Mouse (Mus musculus) heart, postnatal 4 days (tissue): Measurements from ENCODE around the gene Cep44. TPM values are rescaled to one million over a fixed set of nuclear protein-coding genes. Genes with fewer than 3 reads are reported as not detected.

Experiments used
- microRNA-seq, 2 experiments: library from miRNA; unstranded; fragments of <30 nt; microRNA quantifications; one replicate each; pipeline ENCODE4 v1.2.0; 2021 to 2022
- total RNA-seq, 2 experiments: library from RNA; stranded (reverse); gene quantifications; 2 replicates each; pipeline ENCODE4 v1.2.3; 2021

The Cep44 gene
- total RNA-seq, 2 experiments from 2014 or later = 18.7 to 22.1 TPM

Small RNAs within 50 kb of the gene (microRNA-seq; reads per million reads assigned to microRNA genes)
- 0 reads per million in 2 experiments for gene Gm25992

Other genes starting within 250 kb of the Cep44 start
- gene Fbxo8, start within 50 bp of the Cep44 start, total RNA-seq = 10 to 100 TPM; 33.5 to 33.8 TPM